In the genomic region with DNA sequence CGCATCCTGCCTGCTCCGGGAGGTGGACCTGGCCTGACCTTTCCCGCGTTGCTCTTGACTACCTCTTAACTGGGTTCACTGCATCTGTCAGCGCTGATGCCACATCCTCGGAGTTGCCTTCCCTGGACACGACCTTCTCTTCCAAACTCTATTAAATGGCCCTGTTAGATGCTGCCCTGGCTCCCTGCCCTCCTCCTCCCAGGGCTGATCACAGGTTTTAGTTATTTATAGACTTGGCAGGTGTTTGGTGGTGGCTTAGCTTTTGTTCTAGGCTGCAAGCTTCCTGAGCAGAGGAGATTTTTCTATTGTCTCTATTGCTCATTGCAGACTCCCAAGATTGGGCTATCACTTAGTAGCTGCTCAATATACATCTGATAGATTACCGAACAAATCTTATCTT, we compare ENCODE assay signal across 22 mouse cellular contexts.
DNase-seq lines count a peak whose midpoint lies in the region; ATAC-seq lines count a peak whose summit lies in the region.
"Had no signal": no experiment of that assay in that cellular context is flagged by ENCODE, and none has a peak within 500 bp of the region (broad histone marks: within the 10 kb centered on the region; RNA-seq: fewer than 3 reads in every experiment).

No protein-coding gene starts in this region.

- H3K9ac ChIP-seq in heart, embryonic 11.5 days (ENCODE audit: low read depth, low read length): no peak overlapping the region
- H3K9ac ChIP-seq: embryonic facial prominence, embryonic 13.5 days; hindbrain, embryonic 13.5 days; limb, embryonic 15.5 days; liver, embryonic 15.5 days; midbrain, embryonic 15.5 days; neural tube, embryonic 15.5 days had no signal

- no peak overlapping the region for H3K4me3 ChIP-seq in heart, embryonic 11.5 days (ENCODE audit: low read depth, low read length)
- H3K4me3 ChIP-seq: embryonic facial prominence, embryonic 13.5 days; hindbrain, embryonic 13.5 days; limb, embryonic 15.5 days; liver, embryonic 15.5 days; midbrain, embryonic 15.5 days; neural tube, embryonic 15.5 days had no signal

- no peaks in the 10 kb centered on the region; the same call in 1 of the 2 replicates for H3K27me3 ChIP-seq in heart, embryonic 11.5 days (ENCODE audit: control insufficient read depth, insufficient read depth, low read length)
- H3K27me3 ChIP-seq: CH12.LX; embryonic facial prominence, embryonic 13.5 days; hindbrain, embryonic 13.5 days; limb, embryonic 15.5 days; liver, embryonic 15.5 days; midbrain, embryonic 15.5 days; neural tube, embryonic 15.5 days had no signal

- H3K4me1 ChIP-seq in heart, embryonic 11.5 days (ENCODE audit: control insufficient read depth, insufficient read depth, low read length): no peaks in the 10 kb centered on the region
- H3K4me1 ChIP-seq: embryonic facial prominence, embryonic 13.5 days; limb, embryonic 15.5 days; liver, embryonic 15.5 days; midbrain, embryonic 15.5 days; neural tube, embryonic 15.5 days had no signal

- no peak for ATAC-seq in heart, embryonic 11.5 days (replicated peaks; ENCODE audit: insufficient number of reproducible peaks, low FRiP score, low TSS enrichment)
- ATAC-seq: forebrain, embryonic 14.5 days; inflammation-experienced regulatory T-cells, adult 6 months; midbrain, embryonic 15.5 days had no signal

- peak; percentile 90 for DNase-seq in heart, adult 11 months
- DNase-seq in cerebellum, adult 11-12 months: peak; percentile 81
- peak; percentile 83 to 86 for DNase-seq in cerebellum, postnatal 14 days
- DNase-seq in heart, postnatal 36 days: peak; percentile 6 to 18
- DNase-seq in urinary bladder, postnatal 4 days (ENCODE audit: low spot score in 2 of 2): no peak
- DNase-seq in thymus, adult 18-20 months: no peak
- DNase-seq: adrenal gland, postnatal 14 days; gastrocnemius, postnatal 14 days; kidney, adult 2 months; kidney, postnatal 10 days; layer of hippocampus, postnatal 36 days; right cerebral cortex, postnatal 25 days had no signal

- no peak overlapping the region for H3K27ac ChIP-seq in heart, embryonic 11.5 days (ENCODE audit: low read depth, low read length)
- H3K27ac ChIP-seq: embryonic facial prominence, embryonic 13.5 days; hindbrain, embryonic 13.5 days; limb, embryonic 15.5 days; liver, embryonic 15.5 days; midbrain, embryonic 15.5 days; neural tube, embryonic 15.5 days had no signal

- WGBS in heart, embryonic 11.5 days (ENCODE audit: insufficient replicate concordance): 73% methylated on average over 8 of the region's 8 CpGs

- H3K9me3 ChIP-seq in heart, embryonic 11.5 days (replicated peaks; ENCODE audit: control insufficient read depth, low read length): no peaks in the 10 kb centered on the region
- H3K9me3 ChIP-seq: embryonic facial prominence, embryonic 13.5 days; limb, embryonic 15.5 days; liver, embryonic 15.5 days; midbrain, embryonic 15.5 days; neural tube, embryonic 15.5 days had no signal

- intact Hi-C loops in heart, postnatal 36 days (cut with DNase I): no loop called here

- H3K4me2 ChIP-seq in heart, embryonic 11.5 days: no peak overlapping the region
- H3K4me2 ChIP-seq: embryonic facial prominence, embryonic 13.5 days; hindbrain, embryonic 13.5 days; limb, embryonic 15.5 days; liver, embryonic 15.5 days; midbrain, embryonic 15.5 days; neural tube, embryonic 15.5 days had no signal

- H3K36me3 ChIP-seq in heart, embryonic 11.5 days (ENCODE audit: control insufficient read depth, insufficient read depth, low read length): no peaks in the 10 kb centered on the region
- H3K36me3 ChIP-seq: embryonic facial prominence, embryonic 13.5 days; hindbrain, embryonic 13.5 days; limb, embryonic 15.5 days; liver, embryonic 15.5 days; midbrain, embryonic 15.5 days; neural tube, embryonic 15.5 days had no signal

Comparison
In these comparisons a context has a peak if more than half of its experiments do, and no peak if none do; other contexts are left out.
1. DNase-seq: peak in heart, adult 11 months (single experiment), cerebellum, adult 11-12 months (single experiment), cerebellum, postnatal 14 days (2 of 2) and heart, postnatal 36 days (2 of 2); none in urinary bladder, postnatal 4 days (0 of 2) and thymus, adult 18-20 months (0 of 2).